8 mouse cellular contexts compared by ENCODE assay signal in genomic region chr10:68278632-68279361, GRCm38 (mm10). TPM values are rescaled to one million over a fixed set of nuclear protein-coding genes. Genes with fewer than 3 reads are reported as not detected.
A peak's percentile ranks its signal among the peaks of the same experiment; 100 is the strongest.
DNase-seq lines count a peak whose midpoint lies in the region; ATAC-seq and TF ChIP-seq lines count a peak whose summit lies in the region.

Gene Arid5b (minus strand): TSS chr10:68278740.

- DNase-seq in CD4-positive helper T cell, adult 2 months (ENCODE audit: low read depth, low spot score) = peak; percentile 86
- DNase-seq in adrenal gland, adult 8-10 months = no peak
- peak; percentile 57 for DNase-seq in heart, postnatal 0 days (ENCODE audit: low spot score)
- peak; percentile 75 to 81 for DNase-seq in kidney, postnatal 36 days
- peak; percentile 63 for DNase-seq in thymus, postnatal 14 days

- no peak for TF ChIP-seq CTCF in heart, postnatal 0 days (IDR thresholded peaks at IDR 0.05; ENCODE audit: low read depth)

- peak within 1 kb of the TSS; percentile 65 for H3K9ac ChIP-seq in embryonic facial prominence, embryonic 15.5 days
- peak within 1 kb of the TSS; percentile 82 for H3K9ac ChIP-seq in heart, postnatal 0 days (replicated peaks; ENCODE audit: low read depth, low read length)
- peak within 1 kb of the TSS; percentile 30; the same call in 1 of the 2 replicates for H3K9ac ChIP-seq in liver, embryonic 15.5 days
- peak within 1 kb of the TSS; percentile 69 for H3K9ac ChIP-seq in neural tube, embryonic 12.5 days

- H3K4me1 ChIP-seq in embryonic facial prominence, embryonic 15.5 days = peaks cover 44% of the 10 kb centered on the region
- H3K4me1 ChIP-seq in heart, postnatal 0 days (ENCODE audit: control insufficient read depth, insufficient read depth) = no peaks in the 10 kb centered on the region; the same call in 1 of the 2 replicates
- H3K4me1 ChIP-seq in liver, embryonic 15.5 days (replicated peaks) = peaks cover 22% of the 10 kb centered on the region; the same call in 1 of the 2 replicates
- peaks cover 26% of the 10 kb centered on the region for H3K4me1 ChIP-seq in neural tube, embryonic 12.5 days

- no peaks in the 10 kb centered on the region for H3K9me3 ChIP-seq in embryonic facial prominence, embryonic 15.5 days (replicated peaks)
- H3K9me3 ChIP-seq in heart, postnatal 0 days (replicated peaks; ENCODE audit: control insufficient read depth, low read length) = no peaks in the 10 kb centered on the region
- no peaks in the 10 kb centered on the region for H3K9me3 ChIP-seq in liver, embryonic 15.5 days (replicated peaks)
- no peaks in the 10 kb centered on the region for H3K9me3 ChIP-seq in neural tube, embryonic 12.5 days

- TF ChIP-seq EP300 in heart, postnatal 0 days (IDR thresholded peaks at IDR 0.05; ENCODE audit: low read depth) = peak; percentile 86

- H3K36me3 ChIP-seq in embryonic facial prominence, embryonic 15.5 days = peaks cover 7% of the 10 kb centered on the region; the same call in 1 of the 2 replicates
- H3K36me3 ChIP-seq in heart, postnatal 0 days (replicated peaks; ENCODE audit: control insufficient read depth, insufficient read depth, low read length) = 0 out of 2 replicates have a peak, but pooled peaks cover 4% of the 10 kb centered on the region
- H3K36me3 ChIP-seq in liver, embryonic 15.5 days (replicated peaks) = no peaks in the 10 kb centered on the region
- H3K36me3 ChIP-seq in neural tube, embryonic 12.5 days = no peaks in the 10 kb centered on the region

- H3K27me3 ChIP-seq in embryonic facial prominence, embryonic 15.5 days = no peaks in the 10 kb centered on the region
- H3K27me3 ChIP-seq in heart, postnatal 0 days (ENCODE audit: control insufficient read depth, insufficient read depth, low read length) = no peaks in the 10 kb centered on the region
- H3K27me3 ChIP-seq in liver, embryonic 15.5 days = peaks cover 68% of the 10 kb centered on the region
- H3K27me3 ChIP-seq in neural tube, embryonic 12.5 days (replicated peaks) = no peaks in the 10 kb centered on the region

- peak within 1 kb of the TSS; percentile 87 for H3K4me2 ChIP-seq in embryonic facial prominence, embryonic 15.5 days (replicated peaks)
- H3K4me2 ChIP-seq in heart, postnatal 0 days (ENCODE audit: low read depth, low read length) = peak within 1 kb of the TSS; percentile 96
- H3K4me2 ChIP-seq in liver, embryonic 15.5 days = peak within 1 kb of the TSS; percentile 72
- peak within 1 kb of the TSS; percentile 91 for H3K4me2 ChIP-seq in neural tube, embryonic 12.5 days (replicated peaks)

- WGBS in embryonic facial prominence, embryonic 15.5 days = under 1% methylated on average over 24 of the region's 24 CpGs
- WGBS in heart, postnatal 0 days = under 1% methylated on average over 24 of the region's 24 CpGs
- under 1% methylated on average over 24 of the region's 24 CpGs for WGBS in liver, embryonic 15.5 days (ENCODE audit: insufficient replicate concordance)
- under 1% methylated on average over 24 of the region's 24 CpGs for WGBS in neural tube, embryonic 12.5 days

- H3K27ac ChIP-seq in embryonic facial prominence, embryonic 15.5 days (replicated peaks) = peak within 1 kb of the TSS; percentile 96
- H3K27ac ChIP-seq in heart, postnatal 0 days (ENCODE audit: low read depth) = peak within 1 kb of the TSS; percentile 92
- peak within 1 kb of the TSS; percentile 75 for H3K27ac ChIP-seq in liver, embryonic 15.5 days (replicated peaks)
- H3K27ac ChIP-seq in neural tube, embryonic 12.5 days = peak within 1 kb of the TSS; percentile 34; the same call in 1 of the 2 replicates

- peak within 1 kb of the TSS; percentile 67 for H3K4me3 ChIP-seq in embryonic facial prominence, embryonic 15.5 days (replicated peaks)
- H3K4me3 ChIP-seq in heart, postnatal 0 days (ENCODE audit: low read depth, low read length) = peak within 1 kb of the TSS; percentile 91
- peak within 1 kb of the TSS; percentile 60 for H3K4me3 ChIP-seq in liver, embryonic 15.5 days (replicated peaks)
- H3K4me3 ChIP-seq in neural tube, embryonic 12.5 days = peak within 1 kb of the TSS; percentile 63

- ATAC-seq in embryonic facial prominence, embryonic 15.5 days (ENCODE audit: insufficient number of reproducible peaks, low FRiP score, low TSS enrichment, low read depth) = no peak
- no peak for ATAC-seq in heart, postnatal 0 days (ENCODE audit: insufficient read depth, low read depth)
- ATAC-seq in liver, embryonic 15.5 days (ENCODE audit: insufficient read depth) = no peak
- ATAC-seq in neural tube, embryonic 12.5 days (ENCODE audit: low FRiP score, low read depth) = no peak

RNA-seq across cellular contexts. Expression of gene Arid5b, which starts in this region (rescaled TPM):
- 10 to 100 TPM; 22.5 to 34.7 (median 29.4) TPM for total RNA-seq in adrenal gland, adult 8-10 months (2022)
- polyA plus RNA-seq in embryonic facial prominence, embryonic 15.5 days (2015; fragmentation: Nextera tagmentation; extraction: Ambion mirVana) = 46.7 and 50.2 TPM in 2 replicates
- total RNA-seq in heart, postnatal 0 days (2014; rRNA removed; ENCODE audit: low replicate concordance) = 14.5 and 24.2 TPM in 2 replicates
- polyA plus RNA-seq in heart, postnatal 0 days (2015; fragmentation: Nextera tagmentation; extraction: Ambion mirVana) = 11.4 and 16.7 TPM in 2 replicates
- polyA plus RNA-seq in liver, embryonic 15.5 days (2015; fragmentation: Nextera tagmentation; extraction: Ambion mirVana) = 5.8 and 7.3 TPM in 2 replicates
- polyA plus RNA-seq in neural tube, embryonic 12.5 days (2016; fragmentation: Nextera tagmentation; extraction: Ambion mirVana) = 18.3 and 20.5 TPM in 2 replicates

Comparison
In these comparisons a context has a peak if more than half of its experiments do, and no peak if none do; other contexts are left out.
1. H3K27ac ChIP-seq: peak in every context shown above with its lines; median percentile 96 in embryonic facial prominence, embryonic 15.5 days; 92 in heart, postnatal 0 days; 75 in liver, embryonic 15.5 days; 34 in neural tube, embryonic 12.5 days.
2. H3K9ac ChIP-seq: peak in every context shown above with its lines; median percentile 82 in heart, postnatal 0 days; 69 in neural tube, embryonic 12.5 days; 65 in embryonic facial prominence, embryonic 15.5 days; 30 in liver, embryonic 15.5 days.